Mouse (Mus musculus) embryonic fibroblast, embryonic 13.5 days (primary cell): ENCODE data around the gene Gnai3. TPM values are rescaled to one million over a fixed set of nuclear protein-coding genes. Genes with fewer than 3 reads are reported as not detected.

Experiments
- H3K27ac ChIP-seq: 2 replicates; pipeline ENCODE4 v1.5.1; 2012; ENCODE audit warnings: low read length, control low read depth, inconsistent platforms; ENCODE audit not compliant: insufficient read depth
- H3K4me1 ChIP-seq: 2 replicates; pipeline ENCODE4 v1.6.1; 2011; ENCODE audit warnings: low read length; ENCODE audit not compliant: control insufficient read depth, insufficient read depth
- H3K4me3 ChIP-seq: 2 replicates; pipeline ENCODE4 v1.5.1; 2011; ENCODE audit warnings: mild to moderate bottlenecking, control low read depth, low read length; ENCODE audit not compliant: insufficient read depth
- CTCF ChIP-seq: IDR thresholded peaks from 2 replicates; pipeline ENCODE4 v1.5.1; 2011; ENCODE audit warnings: mild to moderate bottlenecking, control low read depth, low read length, moderate library complexity, borderline replicate concordance; ENCODE audit not compliant: insufficient read depth
- POLR2A ChIP-seq: IDR thresholded peaks from 2 replicates; pipeline ENCODE4 v1.6.1; 2011; ENCODE audit warnings: low read depth, mild to moderate bottlenecking, control low read depth, low read length, moderate library complexity
- polyA plus RNA-seq: library from polyadenylated mRNA; stranded (reverse); fragments of >200 nt; gene quantifications from 2 replicates; pipeline ENCODE4 v1.2.4, GENCODE M21; 2011; ENCODE audit warnings: low read depth; ENCODE audit not compliant: missing spikeins, insufficient read length

Gene Gnai3
- polyA plus RNA-seq, 1 experiment = 152 TPM

DNA sequence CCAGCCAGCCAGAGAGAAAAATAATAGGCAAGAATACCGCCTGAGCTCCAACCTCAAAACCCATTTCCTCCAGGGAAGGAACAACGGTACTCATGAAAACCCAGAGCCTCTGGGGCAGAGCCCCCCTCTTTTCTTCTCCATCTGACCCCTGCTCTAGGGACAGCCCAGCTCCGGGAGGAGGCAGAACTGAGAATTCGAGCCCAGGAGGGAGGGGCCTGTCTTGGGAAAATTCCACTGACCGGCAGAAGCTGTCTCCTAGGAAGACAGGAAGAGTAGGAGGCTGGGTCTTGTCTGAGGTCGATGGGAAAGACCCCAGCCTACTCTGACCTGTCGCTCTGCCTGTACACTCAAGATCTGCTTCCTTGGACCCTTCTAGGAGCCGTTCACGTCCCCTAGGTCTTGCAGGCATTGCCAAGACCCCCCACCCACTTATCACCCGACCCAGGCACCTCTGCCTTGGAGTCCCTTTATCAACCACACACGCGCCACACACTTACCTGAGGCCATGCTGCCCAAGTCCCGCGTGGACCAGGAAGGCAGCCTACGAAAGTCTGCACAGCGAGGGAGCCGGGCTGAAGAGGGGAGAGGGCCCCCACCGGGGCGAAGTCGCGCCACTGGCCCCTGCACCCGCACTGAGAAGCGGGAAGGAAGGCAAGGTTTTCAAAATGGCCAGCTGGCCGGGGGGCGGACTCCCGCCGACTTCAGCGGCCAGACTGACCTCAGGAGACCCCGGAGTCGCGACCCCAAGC lies 60.1 kb downstream of the Gnai3 start:
- Histone ChIP-seq H3K4me3 (peak overlapping the region; percentile 79), H3K27ac (peak overlapping the region; percentile 95), H3K4me1 (peaks cover 19% of the 10 kb centered on the region)
- TF ChIP-seq CTCF (no peak), POLR2A (peak; percentile 83)

- TF ChIP-seq CTCF (no peak), POLR2A (peak; percentile 76)
- Histone ChIP-seq H3K4me1 (peaks cover 19% of the 10 kb centered on the region), H3K4me3 (peak overlapping the region; percentile 79), H3K27ac (peak overlapping the region; percentile 95)
These were observed 60.6 kb downstream of the Gnai3 start for GRCm38 (mm10) chr3:108085281-108085720.

- Histone ChIP-seq H3K4me3 (peak overlapping the region; percentile 79), H3K4me1 (peaks cover 19% of the 10 kb centered on the region), H3K27ac (peak overlapping the region; percentile 65)
- TF ChIP-seq POLR2A = no peak; the same call in 1 of the 2 replicates
- TF ChIP-seq CTCF = no peak
These were observed 61.1 kb downstream of the Gnai3 start for GRCm38 (mm10) chr3:108084767-108085270.

- Histone ChIP-seq H3K27ac (no peak overlapping the region), H3K4me1 (peaks cover 12% of the 10 kb centered on the region), H3K4me3 (peak overlapping the region; percentile 79)
These were observed 62.0 kb downstream of the Gnai3 start for GRCm38 (mm10) chr3:108083904-108084407.

DNA sequence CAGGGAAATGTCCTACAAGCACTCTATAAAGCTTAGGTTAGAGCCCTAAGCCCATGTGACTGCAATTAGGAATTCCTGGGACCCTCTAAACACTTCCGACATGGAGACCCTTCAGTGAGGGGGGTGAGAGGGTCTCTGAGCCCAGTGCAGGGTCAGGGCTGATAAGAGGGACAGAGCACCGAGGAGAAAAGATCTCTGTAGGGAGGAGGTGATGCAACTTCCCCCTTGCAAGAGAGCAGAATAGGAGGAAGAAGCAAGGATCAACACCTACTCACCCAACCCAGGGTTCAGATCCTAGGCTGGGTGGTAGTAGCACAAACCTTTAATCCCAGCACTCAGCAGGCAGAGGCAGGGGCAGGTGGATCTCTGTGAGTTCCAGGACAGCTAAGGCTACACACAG lies 62.8 kb downstream of the Gnai3 start:
- no peak for TF ChIP-seq POLR2A
- no peak for TF ChIP-seq CTCF
- peaks cover 9% of the 10 kb centered on the region for H3K4me1 ChIP-seq
- no peak overlapping the region for H3K4me3 ChIP-seq
- H3K27ac ChIP-seq = no peak overlapping the region

More at GRCm38 (mm10) chr3:108083904-108084407, 62.0 kb downstream of the Gnai3 start:
- TF ChIP-seq CTCF (no peak), POLR2A (no peak)

DNA sequence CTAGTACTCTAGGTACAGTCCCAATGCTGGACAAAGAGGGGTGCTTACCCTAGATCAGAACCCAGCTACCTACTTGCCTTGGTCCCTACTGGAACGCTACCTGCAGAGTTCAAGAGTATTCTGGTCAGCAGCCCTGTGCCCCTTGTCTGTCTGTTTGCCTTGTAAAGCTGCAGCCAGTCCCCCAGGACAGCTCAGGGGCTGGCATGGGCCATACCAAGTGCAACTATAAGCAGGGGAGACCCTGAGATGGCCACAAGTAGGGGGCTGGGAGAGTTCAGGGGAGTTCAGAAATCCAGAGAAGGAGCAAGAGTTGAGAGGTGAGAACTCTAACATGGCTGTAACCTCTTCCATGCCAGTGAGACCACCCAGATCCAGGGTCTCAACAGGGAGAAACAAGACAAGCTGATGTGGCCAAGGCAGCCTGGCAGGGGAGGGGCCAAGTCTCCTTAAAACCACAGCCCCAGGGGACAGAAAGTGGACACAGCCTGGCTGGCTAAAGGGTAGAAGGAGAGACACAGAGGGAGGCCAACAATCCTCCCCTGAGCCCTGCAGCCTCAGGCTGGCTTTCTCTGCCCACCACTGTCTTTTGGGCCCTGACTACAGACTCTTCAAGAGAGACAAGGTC lies 63.6 kb downstream of the Gnai3 start:
- no peak overlapping the region for H3K4me3 ChIP-seq
- peaks cover 8% of the 10 kb centered on the region for H3K4me1 ChIP-seq
- no peak for TF ChIP-seq CTCF
- TF ChIP-seq POLR2A = no peak
- no peak overlapping the region for H3K27ac ChIP-seq

GRCm38 (mm10) chr3:108081681-108082080 lies 64.3 kb downstream of the Gnai3 start:
- H3K27ac ChIP-seq = no peak overlapping the region
- no peak overlapping the region for H3K4me3 ChIP-seq
- TF ChIP-seq POLR2A (no peak), CTCF (no peak)
- H3K4me1 ChIP-seq = peaks cover 7% of the 10 kb centered on the region

DNA sequence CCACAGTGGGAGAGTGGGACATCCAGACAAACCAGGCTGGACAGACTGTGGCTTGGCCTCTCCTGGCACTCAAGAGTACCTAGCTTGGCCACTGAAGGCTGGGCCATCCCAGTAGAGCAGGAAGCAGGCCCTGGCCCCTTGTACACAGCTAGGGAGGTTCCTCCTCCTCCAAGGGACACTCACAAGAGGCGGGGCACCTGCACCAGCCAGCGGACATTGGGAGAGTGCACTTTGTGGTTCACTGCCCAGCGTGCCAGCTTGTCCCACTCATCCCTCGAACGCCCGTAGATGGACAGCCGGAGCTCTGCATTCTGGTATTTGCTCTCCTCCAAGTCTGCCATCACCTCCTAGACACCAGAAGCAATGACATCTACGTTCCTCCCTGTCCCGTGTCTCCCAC lies 69.1 kb downstream of the Gnai3 start:
- H3K4me3 ChIP-seq = no peak overlapping the region
- no peak overlapping the region for H3K27ac ChIP-seq
- TF ChIP-seq CTCF (no peak), POLR2A (no peak)
- no peaks in the 10 kb centered on the region for H3K4me1 ChIP-seq

DNA sequence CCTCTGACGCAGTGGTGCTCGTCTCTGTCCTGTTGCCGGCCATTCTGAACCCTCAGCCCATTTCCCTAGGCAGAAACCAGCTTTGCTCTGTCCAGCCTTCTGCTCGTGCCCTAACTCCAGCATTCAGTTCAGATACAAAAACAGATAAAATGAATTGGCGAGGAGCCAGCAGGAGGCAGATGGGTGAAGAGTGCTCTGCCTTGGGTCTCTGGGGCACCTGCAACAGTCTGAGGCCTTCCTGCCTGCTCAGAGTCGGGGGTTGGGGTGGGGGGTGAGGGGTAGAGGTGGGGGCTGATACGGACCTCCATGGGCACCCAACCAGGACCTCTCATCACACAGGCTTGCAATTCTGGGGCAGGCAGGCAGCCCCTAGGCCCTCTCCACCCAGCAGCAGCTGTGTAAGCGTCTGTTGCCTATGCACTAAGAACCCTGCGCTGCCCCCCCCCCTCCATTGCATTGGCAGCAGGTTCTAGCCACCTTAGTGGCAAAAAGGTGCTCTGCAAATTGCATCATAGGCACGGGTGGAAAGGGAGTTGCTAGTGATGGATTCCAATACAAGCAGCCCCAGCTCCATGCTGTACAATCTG lies 72.9 kb downstream of the Gnai3 start:
- TF ChIP-seq POLR2A (no peak), CTCF (no peak)
- Histone ChIP-seq H3K4me3 (no peak overlapping the region), H3K4me1 (no peaks in the 10 kb centered on the region), H3K27ac (no peak overlapping the region)
